Mouse (Mus musculus) layer of hippocampus, postnatal 10 days (tissue): ENCODE data around the gene Vmn1r218. TPM values are rescaled to one million over a fixed set of nuclear protein-coding genes. Genes with fewer than 3 reads are reported as not detected.
"Not testable (repeated sequence)": the region's sequence is repeated elsewhere in the genome, so short reads cannot be mapped to it uniquely, and the experiment has no call there.

Experiments used
- DNase-seq, 2 experiments: peaks; one replicate each; pipeline ENCODE4 v3.0.0; 2021; ENCODE audit warnings: low spot score in 2 of 2
- long read RNA-seq: library from polyadenylated mRNA; stranded (forward); transcript quantifications from one replicate; pipeline ENCODE4 v2.0.0, GENCODE M21; 2023
- total RNA-seq, 2 experiments: library from RNA; stranded (reverse); gene quantifications; 2 replicates each; pipeline ENCODE4 v1.2.3; 2021

Gene Vmn1r218
- total RNA-seq = not detected
- long read RNA-seq = 0 reads

DNA sequence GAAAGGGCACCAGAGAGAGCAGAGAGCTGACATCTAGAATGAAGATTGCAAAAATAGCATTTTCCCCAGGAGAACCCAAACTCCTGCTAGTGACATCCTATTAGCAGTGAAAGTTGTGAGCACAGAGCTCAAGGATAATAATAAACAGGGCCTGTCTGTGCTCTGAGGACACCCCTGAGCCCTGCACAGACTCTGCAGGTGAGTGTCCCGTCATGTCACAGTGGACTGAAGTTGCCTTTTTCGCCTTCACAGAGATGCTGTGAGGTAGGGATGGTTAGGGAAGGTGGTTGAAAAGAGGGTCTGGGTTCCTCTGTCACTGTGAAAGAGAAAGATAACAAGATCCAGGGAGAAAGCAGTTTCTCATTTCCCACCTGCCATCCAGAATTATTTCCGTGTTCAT is at the start of gene Vmn1r218:
Vmn1r218 (plus strand) TSS at position 57 of the 400 bp plus-strand sequence.
- DNase-seq = no peak

DNA sequence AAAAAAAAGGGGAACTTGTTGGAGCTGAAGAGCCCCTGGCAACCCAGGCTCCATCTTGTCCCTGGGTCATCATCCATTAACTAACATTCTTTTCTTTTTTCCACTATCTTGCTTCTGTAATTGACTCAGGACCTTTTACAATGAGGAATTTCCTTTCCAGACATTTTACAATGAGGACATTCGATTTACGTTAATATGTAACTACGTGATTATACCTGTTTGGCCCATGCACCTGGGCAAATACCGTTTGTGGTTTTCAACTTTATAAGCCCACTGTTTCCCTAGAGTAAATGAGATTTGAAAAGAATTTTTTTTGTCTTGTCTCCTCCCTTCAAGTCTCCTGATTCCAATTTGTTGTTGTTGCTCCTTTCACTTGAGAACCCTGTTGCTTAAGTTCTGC is 38.6 kb upstream of the Vmn1r218 start:
- DNase-seq = no peak

DNA sequence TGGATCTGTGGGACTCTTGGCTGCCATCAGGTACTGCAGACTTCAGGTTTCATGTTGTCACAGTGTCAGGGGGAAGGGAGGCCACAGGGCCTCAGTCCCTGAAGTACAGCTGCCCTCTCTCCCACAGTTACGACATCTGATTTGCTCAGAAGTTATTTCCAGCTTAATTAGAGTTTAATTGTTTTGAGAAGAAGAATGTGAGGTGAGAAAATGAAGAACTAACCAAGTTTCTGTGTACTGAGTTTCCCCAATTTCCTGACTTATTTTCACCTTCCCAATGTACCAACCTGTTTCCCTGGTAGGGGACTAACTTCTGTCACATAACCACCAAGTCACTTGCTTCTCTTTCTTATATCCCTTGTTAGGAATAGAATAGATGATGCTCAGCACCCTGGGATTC is 14.8 kb upstream of the Vmn1r218 start, which contains the start of gene Vmn1r217:
Vmn1r217 (minus strand) TSS at position 101 of the 400 bp plus-strand sequence.
- not testable (repeated sequence) for DNase-seq

DNA sequence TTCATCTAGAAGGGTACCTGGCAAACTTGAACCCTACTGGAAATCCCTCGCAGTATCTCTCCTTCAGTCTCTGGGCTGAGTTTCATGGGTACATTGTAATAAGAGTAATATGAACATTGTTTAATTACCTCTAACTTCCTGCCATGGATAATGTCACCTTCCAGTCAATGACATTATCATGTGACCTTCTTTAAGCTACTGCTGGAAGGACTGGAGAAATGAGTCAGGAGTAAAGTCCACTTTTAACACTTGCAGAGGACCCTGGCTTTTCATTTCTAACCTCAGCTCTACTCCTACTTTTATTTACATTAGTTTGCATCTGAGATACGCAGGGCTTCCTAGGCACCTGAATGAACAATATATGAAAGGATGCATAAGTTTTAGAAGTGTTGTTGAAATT is 12.3 kb upstream of the Vmn1r218 start:
- DNase-seq = no peak

DNA sequence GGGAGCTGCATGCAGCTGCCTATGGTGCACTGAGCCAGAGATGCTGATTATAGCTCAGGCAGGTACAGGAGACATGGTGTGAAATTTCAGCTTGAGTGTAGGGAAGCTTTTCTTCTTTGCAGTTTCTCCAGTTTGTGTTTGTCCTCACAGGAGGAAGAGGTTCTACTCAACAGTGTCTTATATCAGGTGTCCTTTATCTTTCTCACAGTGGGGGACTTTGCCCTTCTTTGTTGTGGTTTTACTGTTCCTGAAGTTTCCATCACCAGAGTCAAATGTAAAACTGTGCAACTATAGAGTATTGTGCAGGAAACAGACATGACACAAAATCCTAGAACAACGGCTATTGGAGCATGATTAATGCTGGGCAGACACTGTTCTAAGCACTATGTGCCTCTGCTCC is 546 bp downstream of the Vmn1r218 start:
- DNase-seq = no peak

DNA sequence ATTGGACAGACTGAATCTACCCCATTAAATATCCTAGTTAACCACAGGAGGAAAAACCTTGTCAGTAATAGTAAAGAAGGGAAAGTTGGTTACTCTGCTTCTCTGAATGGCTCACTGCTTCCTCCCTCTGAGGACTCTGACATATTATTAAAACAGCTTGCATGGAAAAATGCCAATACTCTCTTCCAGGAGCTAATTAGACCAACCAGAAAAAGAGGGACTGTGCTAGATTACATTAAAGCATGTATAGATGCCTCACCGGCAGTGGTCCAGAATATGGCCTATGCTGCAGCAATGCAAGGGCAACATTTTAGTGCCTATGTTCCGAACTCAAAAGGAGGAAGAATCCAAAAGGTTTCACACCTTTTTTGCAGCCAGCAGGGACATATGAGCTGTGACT is 5.9 kb downstream of the Vmn1r218 start:
- peak; percentile 19 to 36 for DNase-seq

DNA sequence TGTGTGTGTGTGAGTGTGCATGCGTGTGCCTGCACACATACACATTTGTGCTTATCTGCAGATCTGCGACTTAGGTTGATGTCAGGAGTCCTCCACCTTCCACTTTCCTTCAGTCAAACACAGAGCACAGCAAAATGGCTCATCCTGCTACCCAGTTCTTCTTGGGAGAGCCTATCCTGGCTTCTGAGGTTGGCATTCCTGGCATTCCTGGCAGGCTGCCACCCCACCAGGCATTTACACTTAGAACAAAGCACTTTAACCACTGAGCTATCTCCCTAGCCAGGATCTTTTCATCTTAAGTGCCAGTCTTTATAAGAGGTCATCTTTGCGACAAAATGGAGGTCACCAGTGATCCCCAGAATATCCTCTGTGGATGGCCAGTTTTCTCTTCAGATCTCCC is 24.9 kb downstream of the Vmn1r218 start:
- no peak for DNase-seq

DNA sequence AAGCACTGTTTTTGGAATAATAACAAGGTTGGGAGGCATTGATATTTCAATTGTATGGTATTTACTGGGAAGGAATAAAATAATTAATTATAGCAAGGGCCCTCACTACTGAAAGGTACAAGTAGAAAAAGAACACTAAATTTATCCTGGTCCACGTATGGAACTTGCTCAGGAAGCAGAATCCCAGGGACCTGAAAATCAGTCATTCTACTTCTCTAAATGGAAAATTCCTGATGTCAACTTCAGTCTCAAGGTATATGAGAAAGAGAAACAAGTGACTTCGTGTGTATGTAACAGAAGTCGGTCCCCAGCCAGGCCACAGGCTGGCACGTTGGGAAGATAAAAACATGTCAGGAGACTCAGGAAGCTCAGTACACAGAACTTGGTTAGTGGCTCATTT is 26.1 kb downstream of the Vmn1r218 start, which contains the start of gene Vmn1r219:
Vmn1r219 (plus strand) TSS at position 301 of the 400 bp plus-strand sequence.
- no peak for DNase-seq

DNA sequence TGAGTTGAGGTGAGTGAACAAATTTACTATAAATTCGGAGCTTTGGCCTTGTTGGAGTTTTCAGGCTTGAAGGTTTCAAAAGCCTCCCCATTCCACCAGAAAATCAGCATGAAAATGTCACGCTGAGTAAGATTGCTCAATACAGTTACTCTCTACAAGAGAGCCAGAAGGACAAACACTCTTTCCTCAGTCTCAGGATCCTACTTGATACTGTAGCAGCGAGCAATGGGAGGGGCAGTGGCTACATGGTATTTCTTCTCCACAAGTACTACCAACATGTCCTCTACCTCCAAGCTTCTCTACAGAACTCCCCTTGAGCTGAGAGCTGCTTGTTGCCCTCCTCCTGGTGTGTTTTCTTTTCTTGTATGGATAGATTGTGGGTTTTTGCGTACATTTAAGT is 33.5 kb downstream of the Vmn1r218 start:
- DNase-seq = not testable (repeated sequence)

DNA sequence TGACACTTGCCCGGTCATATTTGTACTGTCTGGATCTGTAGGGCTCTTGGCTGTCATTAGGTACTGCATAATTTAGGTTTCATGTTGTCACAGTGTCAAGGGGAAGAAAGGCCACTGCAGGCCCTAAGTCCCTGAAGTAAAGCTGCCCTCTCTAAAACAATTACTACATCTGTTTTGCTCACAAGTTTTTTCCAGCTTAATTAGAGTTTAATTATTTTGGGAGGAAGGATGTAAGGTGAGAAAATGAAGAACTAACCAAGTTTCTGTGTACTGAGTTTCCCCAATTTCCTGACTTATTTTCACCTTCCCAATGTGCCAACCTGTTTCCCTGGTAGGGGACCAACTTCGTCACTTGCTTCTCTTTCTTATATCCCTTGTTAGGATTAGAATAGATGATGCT is 54.9 kb downstream of the Vmn1r218 start, which contains the start of gene Vmn1r220:
Vmn1r220 (minus strand) TSS at position 101 of the 400 bp plus-strand sequence.
- no peak for DNase-seq

Other genes starting within 250 kb of the Vmn1r218 start
- not detected for gene Vmn1r212, start 248.9 kb upstream of the Vmn1r218 start, total RNA-seq
- gene Vmn1r213, start 125.5 kb upstream of the Vmn1r218 start, total RNA-seq = not detected
- not detected for gene Vmn1r214, start 102.7 kb upstream of the Vmn1r218 start, total RNA-seq
- gene Vmn1r215, start 65.1 kb upstream of the Vmn1r218 start, total RNA-seq = not detected
- not detected for gene Vmn1r217, start 14.9 kb upstream of the Vmn1r218 start, total RNA-seq
- not detected for gene Vmn1r219, start 26.2 kb downstream of the Vmn1r218 start, total RNA-seq
- not detected for gene Vmn1r220, start 54.8 kb downstream of the Vmn1r218 start, total RNA-seq
- gene Vmn1r221, start 81.0 kb downstream of the Vmn1r218 start, total RNA-seq = not detected
- gene Vmn1r222, start 102.8 kb downstream of the Vmn1r218 start, total RNA-seq = not detected
- gene Vmn1r223, start 114.0 kb downstream of the Vmn1r218 start, total RNA-seq = not detected
- gene Zfp322a, start 236.1 kb downstream of the Vmn1r218 start, total RNA-seq = 10 to 100 TPM; 37.0 to 40.8 TPM